Mouse (Mus musculus) ES-Bruce4 (cell line): ENCODE measurements around the gene Lypla2. TPM values are rescaled to one million over a fixed set of nuclear protein-coding genes. Genes with fewer than 3 reads are reported as not detected.

Experiments
- H3K27ac ChIP-seq: 2 replicates; pipeline ENCODE4 v1.5.1; 2012; ENCODE audit warnings: low read length, inconsistent platforms; ENCODE audit not compliant: insufficient read depth
- H3K27me3 ChIP-seq: 2 replicates; pipeline ENCODE4 v1.6.1; 2012; ENCODE audit warnings: mild to moderate bottlenecking, low read length, inconsistent platforms; ENCODE audit not compliant: control insufficient read depth, poor library complexity, insufficient read depth, severe bottlenecking
- H3K36me3 ChIP-seq: 2 replicates; pipeline ENCODE4 v1.6.1; 2012; ENCODE audit warnings: inconsistent platforms, mild to moderate bottlenecking, low read length, moderate library complexity; ENCODE audit not compliant: control insufficient read depth, poor library complexity, insufficient read depth, severe bottlenecking
- H3K4me1 ChIP-seq: one replicate; pipeline ENCODE4 v1.8.1; 2011; ENCODE audit warnings: low read length; ENCODE audit not compliant: control insufficient read depth, insufficient read depth
- H3K4me3 ChIP-seq: 2 replicates; pipeline ENCODE4 v1.5.1; 2011; ENCODE audit warnings: low read depth, mild to moderate bottlenecking, low read length
- H3K9ac ChIP-seq: 2 replicates; pipeline ENCODE4 v1.6.1; 2012; ENCODE audit warnings: low read depth, mild to moderate bottlenecking, inconsistent platforms; ENCODE audit not compliant: poor library complexity, severe bottlenecking
- H3K9me3 ChIP-seq: replicated peaks from 2 replicates; pipeline ENCODE4 v1.6.1; 2012; ENCODE audit warnings: mild to moderate bottlenecking, low read length, inconsistent platforms; ENCODE audit not compliant: control insufficient read depth, poor library complexity, insufficient read depth, severe bottlenecking
- CTCF ChIP-seq: IDR thresholded peaks from one replicate; pipeline ENCODE4 v1.8.1; 2011; ENCODE audit warnings: low read depth, low read length
- EP300 ChIP-seq: IDR thresholded peaks from 2 replicates; pipeline ENCODE4 v1.6.1; 2011; ENCODE audit warnings: low read depth, low read length; ENCODE audit not compliant: insufficient read depth
- POLR2A ChIP-seq: IDR thresholded peaks from one replicate; pipeline ENCODE4 v1.8.1; 2011; ENCODE audit warnings: low read length; ENCODE audit not compliant: insufficient read depth
- polyA plus RNA-seq: library from polyadenylated mRNA; stranded (reverse); fragments of >200 nt; gene quantifications from 2 replicates; pipeline ENCODE4 v1.2.4, GENCODE M21; 2011; ENCODE audit warnings: low read depth; ENCODE audit not compliant: missing spikeins, insufficient read depth, insufficient read length

Lypla2 gene
- polyA plus RNA-seq, 1 experiment = 47.4 TPM

DNA sequence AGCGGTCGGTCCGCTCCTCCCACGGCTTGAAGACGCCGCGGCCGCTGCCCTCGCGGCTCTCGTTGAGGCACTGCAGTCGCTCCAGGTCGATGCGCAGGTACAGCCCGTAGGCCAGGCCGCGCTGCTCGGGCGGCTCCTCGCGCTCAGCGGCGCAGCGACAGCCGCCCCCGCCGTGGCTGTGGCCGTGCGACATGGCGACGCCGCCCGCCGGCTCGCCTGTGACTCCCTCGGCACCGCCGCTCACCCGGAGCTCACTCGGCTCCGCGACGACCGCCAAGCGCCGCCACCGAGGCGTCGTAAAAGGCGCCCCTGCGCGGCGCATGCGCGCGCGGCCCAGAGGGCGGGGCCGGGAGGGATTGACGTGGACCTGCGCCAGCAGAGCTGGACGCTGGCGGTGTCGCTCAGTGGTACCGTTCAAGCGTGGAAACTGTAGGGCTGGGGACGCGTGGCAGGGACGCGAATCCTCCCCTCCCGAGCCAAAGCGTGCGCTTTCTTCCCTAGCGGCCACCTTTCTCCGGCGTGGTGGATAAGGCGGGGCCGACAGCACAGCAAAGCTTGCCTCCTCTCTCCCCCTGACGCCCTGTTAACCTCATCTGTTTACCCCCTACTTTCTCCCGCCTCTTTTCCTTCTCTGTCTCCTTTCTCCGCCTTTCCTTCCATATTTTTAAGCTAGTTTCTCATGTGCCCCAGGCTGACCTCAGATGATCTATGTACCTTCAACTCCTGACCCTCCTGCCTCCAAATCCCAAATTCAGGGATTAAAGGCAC is 14.7 kb upstream of the Lypla2 start, which contains the start of gene Pithd1:
Gene Pithd1 (minus strand): TSS at position 322 of the 768 bp plus-strand sequence.
- Histone ChIP-seq H3K36me3 (peaks cover 5% of the 10 kb centered on the region), H3K9me3 (no peaks in the 10 kb centered on the region), H3K4me3 (peak within 1 kb of the TSS; percentile 91), H3K4me1 (peaks cover 3% of the 10 kb centered on the region), H3K27ac (no peak within 1 kb of the TSS), H3K9ac (peak within 1 kb of the TSS; percentile 90), H3K27me3 (no peaks in the 10 kb centered on the region)
- no peak for TF ChIP-seq EP300
- TF ChIP-seq POLR2A = peak; percentile 85
- TF ChIP-seq CTCF = no peak

DNA sequence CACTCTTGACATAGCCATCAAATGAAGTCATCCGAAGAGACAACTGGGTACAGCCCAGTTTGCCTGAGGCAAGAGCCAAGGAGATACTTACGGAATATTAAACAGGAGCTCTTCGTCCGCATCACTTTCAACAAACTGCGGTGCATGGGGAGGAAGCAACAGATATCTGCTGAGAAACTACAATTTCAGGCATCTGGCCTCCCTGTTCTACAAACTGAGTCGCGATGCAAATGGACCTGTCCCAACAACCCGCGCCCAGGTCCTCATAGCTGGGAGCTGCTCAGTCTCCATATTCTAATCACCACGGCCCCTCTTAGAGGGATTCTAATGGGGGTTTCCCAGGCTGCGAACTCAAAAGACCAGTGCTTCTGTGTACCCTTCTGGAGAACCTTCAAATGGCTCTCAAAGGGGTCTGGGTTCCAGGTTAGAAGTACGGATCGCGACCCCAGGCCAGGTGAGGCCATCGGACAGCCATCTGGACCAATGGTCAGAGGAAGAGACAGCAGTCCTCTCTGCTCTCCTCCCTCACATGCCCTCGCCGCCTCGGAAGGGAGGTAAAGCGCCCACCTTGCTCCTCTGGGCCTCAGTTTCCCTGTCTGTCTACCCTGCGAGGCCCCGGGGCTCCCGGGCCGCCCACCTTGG is 14.0 kb upstream of the Lypla2 start:
- Histone ChIP-seq H3K27me3 (no peaks in the 10 kb centered on the region), H3K4me3 (peak overlapping the region; percentile 91), H3K9me3 (no peaks in the 10 kb centered on the region), H3K36me3 (peaks cover 5% of the 10 kb centered on the region), H3K4me1 (peaks cover 3% of the 10 kb centered on the region), H3K9ac (peak overlapping the region; percentile 90), H3K27ac (no peak overlapping the region)
- no peak for TF ChIP-seq POLR2A
- no peak for TF ChIP-seq EP300
- TF ChIP-seq CTCF = no peak

DNA sequence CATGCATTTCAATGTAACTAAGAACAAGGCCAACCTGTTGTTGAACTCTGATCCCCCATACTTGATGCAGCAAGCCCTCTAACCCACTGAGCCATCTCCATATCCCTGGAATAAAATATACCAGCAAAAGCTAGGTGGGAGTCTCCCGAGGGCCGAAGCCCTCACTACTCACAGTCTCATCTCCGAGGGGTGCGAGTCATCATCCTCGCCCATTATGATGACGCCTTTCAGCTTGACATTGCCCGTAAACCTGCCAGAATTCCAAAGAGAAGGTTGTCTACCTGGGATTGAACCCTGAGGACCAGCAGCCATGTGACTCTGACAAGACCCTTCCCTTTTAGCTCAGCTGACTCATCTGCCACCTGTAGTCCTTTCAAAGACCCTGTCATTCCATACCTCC is 13.3 kb upstream of the Lypla2 start:
- Histone ChIP-seq H3K27ac (no peak overlapping the region), H3K27me3 (no peaks in the 10 kb centered on the region), H3K9me3 (no peaks in the 10 kb centered on the region), H3K36me3 (peaks cover 5% of the 10 kb centered on the region), H3K9ac (peak overlapping the region; percentile 90), H3K4me1 (peaks cover 3% of the 10 kb centered on the region), H3K4me3 (no peak overlapping the region)
- TF ChIP-seq POLR2A = no peak
- no peak for TF ChIP-seq CTCF
- no peak for TF ChIP-seq EP300

DNA sequence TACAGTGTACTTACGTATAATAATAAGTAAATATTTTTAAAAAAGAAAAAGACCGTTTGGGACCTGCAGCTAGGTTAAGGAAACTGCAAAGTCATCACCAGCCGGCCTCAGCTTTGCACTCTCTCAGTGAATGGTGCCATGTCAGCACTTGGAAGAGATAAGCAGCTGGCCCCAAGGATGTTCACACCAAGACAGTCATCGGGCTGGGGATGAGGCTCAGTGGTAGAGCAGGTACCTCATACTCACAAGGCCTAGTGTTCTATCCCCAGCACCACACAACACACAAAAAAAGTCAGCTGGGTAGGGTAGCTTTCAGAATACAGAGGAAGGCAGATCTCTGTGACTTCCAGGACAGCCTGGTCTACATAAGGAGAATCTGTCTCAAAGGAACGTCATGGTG is 12.8 kb upstream of the Lypla2 start:
- Histone ChIP-seq H3K36me3 (peaks cover 5% of the 10 kb centered on the region), H3K4me3 (no peak overlapping the region)

DNA sequence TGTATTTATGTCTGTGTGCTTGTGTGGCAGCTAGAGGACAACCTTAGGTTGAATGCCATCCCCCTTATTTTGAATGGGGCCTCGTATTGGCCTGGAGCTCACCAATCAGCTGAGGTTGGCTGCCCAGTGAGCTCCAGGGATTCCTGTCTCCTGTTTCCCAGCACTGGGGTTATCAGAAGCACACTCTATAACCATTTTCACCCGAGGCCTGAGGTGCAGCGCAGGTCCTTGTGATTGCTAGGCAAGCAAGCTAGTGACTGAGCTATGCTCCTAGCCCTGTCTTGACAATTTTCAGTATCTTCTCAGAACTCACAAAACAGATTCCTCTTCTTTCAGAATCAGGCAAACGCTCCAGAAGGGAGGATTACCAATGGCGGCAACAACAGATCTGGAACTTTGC is 12.1 kb upstream of the Lypla2 start:
- H3K36me3 ChIP-seq = peaks cover 5% of the 10 kb centered on the region
- H3K4me3 ChIP-seq = no peak overlapping the region
- H3K9ac ChIP-seq = no peak overlapping the region
- no peaks in the 10 kb centered on the region for H3K9me3 ChIP-seq
- H3K27ac ChIP-seq = no peak overlapping the region
- TF ChIP-seq CTCF = no peak
- no peak for TF ChIP-seq EP300
- no peak for TF ChIP-seq POLR2A
- H3K27me3 ChIP-seq = no peaks in the 10 kb centered on the region
- H3K4me1 ChIP-seq = peaks cover 3% of the 10 kb centered on the region

More for the DNA sequence above, 12.8 kb upstream of the Lypla2 start:
- Histone ChIP-seq H3K4me1 (peaks cover 3% of the 10 kb centered on the region), H3K9me3 (no peaks in the 10 kb centered on the region), H3K27me3 (no peaks in the 10 kb centered on the region), H3K9ac (no peak overlapping the region), H3K27ac (no peak overlapping the region)
- no peak for TF ChIP-seq EP300
- no peak for TF ChIP-seq POLR2A
- no peak for TF ChIP-seq CTCF
